Mouse (Mus musculus): ENCODE data around the gene 4930564D02Rik.

DNA sequence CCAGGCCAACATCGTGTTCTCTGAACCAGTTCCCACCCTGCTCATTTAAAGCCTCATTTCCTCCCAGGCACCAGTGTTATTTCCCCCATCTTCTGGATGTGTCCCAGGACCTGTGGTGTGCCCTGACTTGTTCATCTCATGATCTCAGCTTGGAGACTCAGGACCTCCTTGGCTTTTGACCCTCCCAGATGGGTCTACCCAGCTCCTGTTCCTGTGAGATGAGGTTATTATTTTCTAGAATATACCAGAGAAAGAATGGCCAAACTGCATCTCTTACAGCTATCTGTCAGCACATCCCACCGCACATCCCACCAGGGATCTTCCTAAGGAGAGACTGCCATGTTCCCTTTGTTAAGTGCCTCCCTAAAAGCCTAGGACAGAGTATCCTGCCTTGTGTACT is 22.0 kb downstream of the 4930564D02Rik start:
- TF ChIP-seq POLR2A (IDR thresholded peaks at IDR 0.05; ENCODE audit: control insufficient read depth, extremely low read depth, insufficient read depth, low read length, poor library complexity) (no peak), CTCF (IDR thresholded peaks at IDR 0.05; ENCODE audit: borderline replicate concordance, control insufficient read depth, extremely low read depth, insufficient read depth, low read length, poor library complexity) (no peak)

Measured in thymus, adult 2 months (tissue).